Mouse (Mus musculus) lung, embryonic 15.5 days (tissue): ENCODE measurements around the gene Cacna1f. TPM values are rescaled to one million over a fixed set of nuclear protein-coding genes. Genes with fewer than 3 reads are reported as not detected.

ENCODE experiments used
- ATAC-seq: fragments of 200-750 bp; cut with Nextera tagmentation; 2 replicates; pipeline ENCODE4 v1.8.0; 2017; ENCODE audit warnings: moderate number of reproducible peaks, borderline replicate concordance; ENCODE audit not compliant: low FRiP score, low TSS enrichment; ENCODE audit errors: extremely low read depth
- H3K27ac ChIP-seq: fragments of 300-500 bp; sonication (generic); 2 replicates; pipeline ENCODE4 v1.5.1; 2015; ENCODE audit warnings: moderate library complexity, mild to moderate bottlenecking, inconsistent platforms
- H3K27me3 ChIP-seq: fragments of 300-500 bp; sonication (generic); 2 replicates; pipeline ENCODE4 v1.6.1; 2015; ENCODE audit warnings: inconsistent platforms
- H3K36me3 ChIP-seq: fragments of 300-500 bp; sonication (generic); 2 replicates; pipeline ENCODE4 v1.6.1; 2015; ENCODE audit warnings: inconsistent platforms
- H3K4me1 ChIP-seq: fragments of 300-500 bp; sonication (generic); 2 replicates; pipeline ENCODE4 v1.6.1; 2015; ENCODE audit warnings: inconsistent platforms
- H3K4me2 ChIP-seq: fragments of 300-500 bp; sonication (generic); 2 replicates; pipeline ENCODE4 v1.6.1; 2015; ENCODE audit warnings: inconsistent platforms, mild to moderate bottlenecking, moderate library complexity
- H3K4me3 ChIP-seq: fragments of 300-500 bp; sonication (generic); 2 replicates; pipeline ENCODE4 v1.5.1; 2015; ENCODE audit warnings: mild to moderate bottlenecking, inconsistent platforms
- H3K9ac ChIP-seq: fragments of 300-500 bp; sonication (generic); 2 replicates; pipeline ENCODE4 v1.6.1; 2015; ENCODE audit warnings: inconsistent platforms
- H3K9me3 ChIP-seq: fragments of 300-500 bp; sonication (generic); 2 replicates; pipeline ENCODE4 v1.6.1; 2016; ENCODE audit warnings: inconsistent platforms
- whole genome bisulfite sequencing: fragments of 180-500 bp; shearing (Covaris S2); methylation state at CpG from one replicate; pipeline ENCODE4 v1.1.7; 2015; 5-methylcytosine and 5-hydroxymethylcytosine counted together
- polyA plus RNA-seq: library from polyadenylated mRNA; unstranded; fragments of >200 nt; fragmentation: Nextera tagmentation; extraction: Ambion mirVana; gene quantifications from 2 replicates; pipeline ENCODE4 v1.2.1, GENCODE M21; 2015

Gene Cacna1f
- polyA plus RNA-seq, 1 experiment from 2014 or later: not detected

DNA sequence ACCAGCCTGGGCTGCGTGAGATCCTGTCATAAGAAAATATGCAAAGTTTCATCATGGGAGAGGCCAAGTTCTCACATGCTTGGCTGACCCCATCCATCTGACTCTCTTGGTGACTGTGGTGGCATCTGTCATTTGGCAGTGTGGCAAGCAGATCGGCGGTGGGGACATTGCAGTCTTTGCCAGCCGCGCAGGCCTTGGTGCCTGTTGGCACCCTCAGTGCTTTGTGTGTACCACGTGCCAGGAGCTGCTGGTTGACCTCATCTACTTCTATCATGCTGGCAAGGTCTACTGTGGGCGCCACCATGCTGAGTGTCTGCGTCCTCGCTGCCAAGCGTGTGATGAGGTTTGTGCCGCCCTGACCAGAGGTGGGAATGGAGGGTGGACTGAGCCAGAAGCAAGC, 57.9 kb downstream of the Cacna1f start:
- Histone ChIP-seq H3K9ac (no peak overlapping the region), H3K4me1 (no peaks in the 10 kb centered on the region), H3K4me2 (no peak overlapping the region), H3K9me3 (no peaks in the 10 kb centered on the region), H3K27ac (no peak overlapping the region), H3K4me3 (no peak overlapping the region), H3K27me3 (no peaks in the 10 kb centered on the region), H3K36me3 (peaks cover 11% of the 10 kb centered on the region; the same call in 1 of the 2 replicates)
- no peak for ATAC-seq
- WGBS: 89% methylated on average over 11 of the region's 11 CpGs

DNA sequence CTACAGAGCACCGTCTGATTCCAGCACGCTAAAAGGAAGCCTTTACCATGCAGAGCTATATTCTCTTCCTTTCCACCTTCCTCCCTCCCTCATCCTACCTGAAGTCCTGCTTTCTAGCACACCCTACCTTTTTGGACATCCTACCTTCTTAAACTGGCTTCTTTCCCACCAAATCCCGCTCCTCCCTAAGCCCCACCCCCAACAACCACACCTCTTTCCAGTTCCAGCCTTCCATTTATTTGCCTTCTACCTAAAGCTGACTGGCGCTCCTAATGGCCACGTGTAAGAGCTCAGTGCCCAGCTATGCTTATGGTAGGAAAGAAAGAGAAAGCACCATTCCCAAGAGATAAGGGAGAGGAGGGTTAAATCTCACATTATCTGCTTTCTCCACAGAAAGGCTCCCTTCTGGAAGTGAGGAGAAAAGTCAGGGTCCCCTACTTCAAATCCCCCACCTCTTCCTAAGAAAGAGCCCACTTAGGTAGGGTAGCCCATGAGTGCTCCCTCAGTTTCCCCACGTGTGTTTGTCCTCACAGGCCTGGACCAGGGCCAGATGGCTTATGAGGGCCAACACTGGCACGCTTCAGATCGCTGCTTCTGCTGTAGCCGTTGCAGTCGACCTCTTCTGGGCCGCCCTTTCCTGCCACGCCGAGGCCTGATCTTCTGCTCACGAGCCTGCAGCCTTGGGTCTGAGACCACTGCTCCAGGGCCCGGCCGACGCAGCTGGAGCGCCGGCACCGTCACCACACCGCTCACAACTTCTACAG, 59.0 kb downstream of the Cacna1f start:
- peaks cover 11% of the 10 kb centered on the region; the same call in 1 of the 2 replicates for H3K36me3 ChIP-seq
- H3K9me3 ChIP-seq: no peaks in the 10 kb centered on the region
- H3K27me3 ChIP-seq: no peaks in the 10 kb centered on the region
- H3K4me1 ChIP-seq: no peaks in the 10 kb centered on the region
- no peak overlapping the region for H3K4me2 ChIP-seq
- no peak overlapping the region for H3K4me3 ChIP-seq
- H3K27ac ChIP-seq: no peak overlapping the region
- 72% methylated on average over 21 of the region's 21 CpGs for WGBS
- H3K9ac ChIP-seq: no peak overlapping the region
- no peak for ATAC-seq

DNA sequence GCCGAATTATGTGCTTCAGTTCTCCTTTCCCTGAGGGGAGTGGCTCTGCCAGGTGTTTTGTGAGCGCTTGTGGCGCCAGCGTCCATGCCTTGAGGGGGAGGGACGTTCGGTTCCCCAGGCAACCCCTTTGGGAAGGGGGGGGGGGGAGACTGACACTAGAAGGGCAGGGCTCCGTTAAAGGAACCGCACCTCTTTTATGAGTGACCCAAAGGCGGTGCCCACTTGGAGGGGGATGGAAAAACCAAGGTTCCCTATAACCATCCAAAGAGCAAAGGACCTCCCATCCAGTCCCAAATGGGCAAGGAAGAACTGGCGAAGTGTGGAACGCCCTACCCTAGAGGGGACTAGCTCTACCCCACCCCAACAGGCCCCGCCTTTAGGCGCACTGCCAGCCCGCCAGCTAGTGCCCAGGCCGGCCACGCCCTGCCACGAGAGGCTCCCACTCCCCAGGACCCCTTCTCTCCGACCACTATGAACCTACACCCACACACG, 63.6 kb downstream of the Cacna1f start:
- Histone ChIP-seq H3K27ac (peak overlapping the region; percentile 92), H3K9ac (peak overlapping the region; percentile 50), H3K27me3 (no peaks in the 10 kb centered on the region), H3K36me3 (peaks cover 8% of the 10 kb centered on the region; the same call in 1 of the 2 replicates), H3K4me1 (peaks cover 16% of the 10 kb centered on the region), H3K4me2 (peak overlapping the region; percentile 56), H3K9me3 (no peaks in the 10 kb centered on the region), H3K4me3 (peak overlapping the region; percentile 55)
- peak; percentile 78 for ATAC-seq
- 12% methylated on average over 12 of the region's 19 CpGs for WGBS

DNA sequence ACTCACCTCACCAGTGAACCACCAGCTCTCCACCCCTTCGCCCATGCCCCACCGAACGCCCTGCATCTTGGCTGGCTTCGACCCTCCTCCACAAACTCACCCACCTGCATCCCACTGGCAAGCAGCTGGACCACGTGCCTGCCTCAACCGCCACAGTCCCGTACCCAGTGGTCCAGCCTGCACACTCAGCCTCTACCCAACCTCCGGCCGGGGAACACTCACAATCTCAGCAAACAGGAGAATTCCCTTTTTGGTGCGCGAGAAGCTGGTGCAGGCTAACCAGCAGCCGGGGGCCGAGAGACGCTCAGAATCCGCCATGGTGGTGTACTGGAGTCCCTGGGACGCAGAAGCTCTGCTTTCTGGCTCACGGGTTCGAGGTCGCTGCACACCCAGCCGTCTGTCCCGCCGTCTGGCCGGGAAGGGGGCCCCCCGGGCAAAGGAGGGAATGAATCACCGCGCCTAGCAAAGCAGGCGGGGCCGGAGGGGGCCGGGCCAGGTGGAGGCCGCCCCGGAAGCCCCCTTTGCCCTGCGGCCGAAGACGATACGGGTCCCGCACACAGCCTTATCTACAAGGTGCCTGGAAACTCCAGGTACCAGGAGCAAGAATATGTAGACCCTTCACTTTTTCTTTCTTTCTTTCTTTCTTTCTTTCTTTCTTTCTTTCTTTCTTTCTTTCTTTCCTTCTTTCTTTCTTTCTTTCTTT, 64.2 kb downstream of the Cacna1f start, which contains the start of gene Plp2:
Gene Plp2 (minus strand): TSS at position 470 of the 703 bp plus-strand sequence.
- H3K4me2 ChIP-seq: peak within 1 kb of the TSS; percentile 56
- peak within 1 kb of the TSS; percentile 50 for H3K9ac ChIP-seq
- ATAC-seq: peak; percentile 29
- 26% methylated on average over 28 of the region's 36 CpGs for WGBS
- peaks cover 16% of the 10 kb centered on the region for H3K4me1 ChIP-seq
- no peaks in the 10 kb centered on the region for H3K27me3 ChIP-seq
- peak within 1 kb of the TSS; percentile 92 for H3K27ac ChIP-seq
- peak within 1 kb of the TSS; percentile 55 for H3K4me3 ChIP-seq
- no peaks in the 10 kb centered on the region for H3K9me3 ChIP-seq
- H3K36me3 ChIP-seq: peaks cover 8% of the 10 kb centered on the region; the same call in 1 of the 2 replicates

DNA sequence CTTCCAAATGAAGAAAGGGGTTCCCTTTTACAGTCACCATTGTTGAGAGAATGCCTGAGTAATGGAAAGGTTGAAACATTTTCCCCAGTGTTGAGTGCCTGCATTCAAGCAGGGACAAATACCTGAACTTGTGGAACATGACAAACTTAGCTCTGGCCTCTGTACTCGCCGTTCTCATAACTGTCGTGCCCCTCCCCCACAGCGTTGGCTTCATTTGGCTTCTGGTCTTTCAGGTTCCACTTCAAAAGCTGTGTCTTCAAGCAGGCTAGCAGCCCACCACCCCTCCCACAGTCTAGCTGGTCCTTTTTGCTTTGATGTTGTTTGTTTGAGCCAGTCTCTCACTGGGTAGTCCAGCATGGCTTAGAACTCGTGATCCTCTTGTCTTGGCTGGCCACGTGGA, 65.9 kb downstream of the Cacna1f start:
- ATAC-seq: no peak
- H3K36me3 ChIP-seq: no peaks in the 10 kb centered on the region; the same call in 1 of the 2 replicates
- H3K27ac ChIP-seq: no peak overlapping the region
- WGBS: 32% methylated on average over 6 of the region's 6 CpGs
- no peaks in the 10 kb centered on the region for H3K27me3 ChIP-seq
- peaks cover 16% of the 10 kb centered on the region for H3K4me1 ChIP-seq
- H3K9me3 ChIP-seq: no peaks in the 10 kb centered on the region
- H3K4me2 ChIP-seq: no peak overlapping the region
- H3K4me3 ChIP-seq: no peak overlapping the region
- no peak overlapping the region for H3K9ac ChIP-seq

DNA sequence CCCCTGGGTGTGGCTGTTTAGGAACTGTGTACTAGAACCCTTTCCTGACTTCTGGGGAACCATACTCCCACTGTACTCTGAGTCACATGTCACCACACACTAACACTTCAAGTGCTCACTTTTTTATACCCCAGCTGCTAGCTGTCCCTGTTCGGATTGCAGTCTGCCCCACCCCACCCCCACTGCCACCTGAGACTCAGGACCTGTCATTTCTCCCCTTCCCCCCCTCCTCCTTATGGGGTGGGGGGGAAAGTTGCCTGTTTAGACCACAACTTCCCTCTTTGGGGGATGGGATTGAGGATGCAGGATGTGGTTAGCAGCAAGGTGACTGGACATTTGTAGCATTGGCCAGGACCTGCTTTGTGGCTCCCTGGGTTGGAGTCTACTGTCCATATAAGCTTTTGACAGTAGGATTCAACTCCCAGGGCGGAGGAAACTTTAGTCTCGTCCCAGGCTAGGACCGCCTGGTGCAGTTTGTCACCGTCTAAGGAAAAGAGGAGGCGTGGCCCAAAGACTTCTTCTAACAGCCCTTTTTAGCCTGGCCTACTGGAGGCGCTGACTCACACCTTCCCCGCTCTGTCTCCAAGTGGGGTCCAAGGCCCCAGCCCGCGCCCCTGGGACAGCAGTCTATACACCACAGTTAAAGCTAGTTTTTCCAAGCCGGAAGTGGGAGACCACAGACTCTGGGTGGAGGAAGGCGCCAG, 66.8 kb downstream of the Cacna1f start:
- ATAC-seq: no peak; the same call in 1 of the 2 replicates
- H3K4me1 ChIP-seq: peaks cover 16% of the 10 kb centered on the region
- H3K36me3 ChIP-seq: no peaks in the 10 kb centered on the region
- 0 out of 2 replicates have a peak overlapping the region, but pooled peaks have one; percentile 25 for H3K4me3 ChIP-seq
- 24% methylated on average over 12 of the region's 12 CpGs for WGBS
- H3K4me2 ChIP-seq: peak overlapping the region; percentile 56
- no peaks in the 10 kb centered on the region for H3K9me3 ChIP-seq
- peak overlapping the region; percentile 34; the same call in 1 of the 2 replicates for H3K9ac ChIP-seq
- H3K27ac ChIP-seq: peak overlapping the region; percentile 62
- no peaks in the 10 kb centered on the region for H3K27me3 ChIP-seq

DNA sequence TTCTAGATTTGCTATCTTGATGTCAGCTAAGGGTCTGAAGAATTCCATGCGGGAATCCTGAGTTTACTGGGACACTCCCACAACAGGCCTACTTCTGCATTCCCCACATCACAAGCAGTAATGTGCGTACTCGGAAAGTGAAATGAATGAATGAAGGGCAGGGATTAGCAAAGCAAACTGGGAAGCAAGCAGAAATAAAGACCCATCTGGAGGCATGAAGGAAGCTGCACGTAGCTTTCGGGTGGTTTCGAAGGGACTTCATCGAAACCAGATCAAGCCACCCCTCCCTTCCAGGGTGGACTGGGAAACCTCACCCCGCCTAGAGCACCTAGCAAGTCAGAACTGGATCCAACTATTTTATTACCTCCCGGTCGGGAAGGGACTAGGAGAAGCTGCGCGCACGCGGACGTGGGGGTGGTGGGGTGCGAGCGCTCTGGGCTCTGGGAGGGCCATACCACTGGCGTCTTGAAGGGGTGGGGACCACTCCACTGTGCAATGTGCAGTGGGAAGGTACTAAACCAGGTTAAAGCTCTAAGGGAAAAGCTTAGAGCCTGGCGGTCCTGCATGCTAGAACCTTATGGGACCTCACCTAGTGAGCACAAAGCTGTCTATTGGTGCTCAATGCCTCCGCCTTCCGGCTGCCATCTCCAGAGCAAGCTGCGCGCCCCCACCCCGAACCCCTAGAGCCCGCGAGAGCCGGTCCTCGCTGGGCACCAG, 67.6 kb downstream of the Cacna1f start:
- WGBS: 28% methylated on average over 28 of the region's 28 CpGs
- peaks cover 16% of the 10 kb centered on the region for H3K4me1 ChIP-seq
- no peaks in the 10 kb centered on the region for H3K9me3 ChIP-seq
- H3K27me3 ChIP-seq: no peaks in the 10 kb centered on the region
- H3K27ac ChIP-seq: peak overlapping the region; percentile 62
- peak overlapping the region; percentile 34 for H3K9ac ChIP-seq
- H3K36me3 ChIP-seq: no peaks in the 10 kb centered on the region
- ATAC-seq: 0 out of 2 replicates have a peak, but pooled peaks have one; percentile 5
- H3K4me3 ChIP-seq: peak overlapping the region; percentile 25
- peak overlapping the region; percentile 56 for H3K4me2 ChIP-seq

DNA sequence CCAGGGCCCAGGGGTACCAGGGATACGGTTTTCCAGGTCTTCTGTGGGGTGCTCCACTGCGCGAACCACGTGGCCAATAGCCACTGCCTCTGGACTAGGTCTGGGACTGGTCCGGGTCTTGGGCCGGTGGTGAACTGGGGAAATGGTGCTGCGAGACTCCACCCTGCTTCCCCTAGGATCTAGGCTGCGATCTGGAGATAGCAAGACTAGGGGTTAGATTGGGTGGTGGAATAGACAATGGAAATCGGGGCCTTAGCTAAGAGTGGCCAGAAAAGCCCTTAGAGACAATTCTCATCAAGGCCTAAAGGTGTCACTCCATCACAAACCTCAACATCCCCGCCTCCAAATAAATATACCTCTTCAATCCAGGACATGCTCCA, 68.1 kb downstream of the Cacna1f start:
- Histone ChIP-seq H3K9ac (peak overlapping the region; percentile 34), H3K4me2 (peak overlapping the region; percentile 56), H3K36me3 (no peaks in the 10 kb centered on the region), H3K27me3 (no peaks in the 10 kb centered on the region), H3K4me1 (peaks cover 16% of the 10 kb centered on the region), H3K4me3 (peak overlapping the region; percentile 25), H3K27ac (peak overlapping the region; percentile 62), H3K9me3 (no peaks in the 10 kb centered on the region)
- 31% methylated on average over 10 of the region's 10 CpGs for WGBS
- ATAC-seq: no peak

DNA sequence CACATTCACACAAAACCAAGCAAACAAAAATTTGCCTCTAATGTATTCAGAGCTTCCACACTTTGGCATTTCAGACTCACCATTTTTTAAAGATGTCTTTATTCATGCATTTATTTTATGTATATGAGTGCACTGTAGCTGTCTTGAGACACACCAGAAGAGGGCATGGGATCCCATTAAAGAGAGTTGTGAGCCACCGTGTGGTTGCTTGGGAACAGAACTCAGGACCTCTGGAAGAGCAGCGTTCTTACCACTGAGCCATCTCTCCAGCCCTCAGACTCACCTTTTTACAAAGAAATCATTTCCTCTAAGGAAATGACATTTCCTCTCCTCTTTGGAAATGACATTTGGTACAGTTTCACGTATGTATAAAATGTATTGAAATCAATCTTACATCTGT, 72.1 kb downstream of the Cacna1f start:
- Histone ChIP-seq H3K4me3 (no peak overlapping the region), H3K36me3 (no peaks in the 10 kb centered on the region), H3K27me3 (no peaks in the 10 kb centered on the region), H3K4me2 (no peak overlapping the region; the same call in 1 of the 2 replicates), H3K9me3 (no peaks in the 10 kb centered on the region), H3K9ac (no peak overlapping the region), H3K4me1 (peaks cover 10% of the 10 kb centered on the region), H3K27ac (no peak overlapping the region)
- 33% methylated on average over 3 of the region's 3 CpGs for WGBS
- no peak for ATAC-seq

DNA sequence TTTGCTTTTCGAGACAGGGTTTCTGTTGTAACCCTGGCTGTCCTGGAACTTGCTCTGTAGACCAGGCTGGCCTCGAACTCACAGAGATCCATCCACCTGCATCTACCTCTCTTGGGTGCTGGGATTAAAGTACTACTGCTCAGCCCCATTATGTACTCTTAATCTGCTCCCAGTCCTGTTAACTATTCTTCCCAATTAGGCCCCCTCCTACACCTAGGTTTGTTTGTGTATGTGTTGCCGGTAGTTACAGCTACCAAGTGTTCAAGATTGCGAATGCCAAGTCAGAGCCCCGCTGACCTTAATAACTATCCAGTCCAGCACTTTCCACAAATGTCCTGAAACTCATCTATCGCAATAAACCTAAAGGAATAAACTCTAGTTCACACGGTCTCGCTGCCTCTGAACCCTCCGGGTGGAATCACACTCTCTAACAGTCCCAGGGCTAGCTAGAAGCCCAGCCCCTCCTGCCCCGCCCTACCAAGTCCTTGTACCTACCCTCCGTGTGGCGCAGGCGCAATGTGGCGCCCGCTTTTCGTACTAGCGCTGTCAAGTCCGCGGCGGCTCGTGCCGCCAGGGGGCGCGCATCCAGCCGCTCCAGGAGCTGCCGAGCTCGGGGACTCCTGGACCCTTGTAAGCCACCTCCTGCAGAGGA, 72.6 kb downstream of the Cacna1f start:
- no peaks in the 10 kb centered on the region for H3K9me3 ChIP-seq
- H3K4me2 ChIP-seq: peak overlapping the region; percentile 54
- ATAC-seq: peak; percentile 93
- 13% methylated on average over 21 of the region's 27 CpGs for WGBS
- H3K4me1 ChIP-seq: peaks cover 4% of the 10 kb centered on the region; the same call in 1 of the 2 replicates
- H3K4me3 ChIP-seq: peak overlapping the region; percentile 30
- no peaks in the 10 kb centered on the region for H3K27me3 ChIP-seq
- no peaks in the 10 kb centered on the region for H3K36me3 ChIP-seq
- H3K27ac ChIP-seq: 0 out of 2 replicates have a peak overlapping the region, but pooled peaks have one; percentile 15
- H3K9ac ChIP-seq: no peak overlapping the region
